Mouse (Mus musculus) heart, postnatal 0 days (tissue): ENCODE results near the gene Emp2. TPM values are rescaled to one million over a fixed set of nuclear protein-coding genes. Genes with fewer than 3 reads are reported as not detected.

Source experiments
- ATAC-seq: fragments of 200-750 bp; cut with Nextera tagmentation; 2 replicates; pipeline ENCODE4 v1.8.0; 2017; ENCODE audit warnings: low read depth, moderate number of reproducible peaks, moderate library complexity; ENCODE audit not compliant: insufficient read depth
- DNase-seq: peaks from one replicate; pipeline ENCODE4 v3.0.0-alpha.2; 2016; ENCODE audit warnings: low spot score
- H3K27ac ChIP-seq: fragments of 300-500 bp; sonication (generic); 2 replicates; pipeline ENCODE4 v1.5.1; 2014; ENCODE audit warnings: low read depth, mild to moderate bottlenecking
- H3K27me3 ChIP-seq: fragments of 300-500 bp; sonication (generic); 2 replicates; pipeline ENCODE4 v1.6.1; 2014; ENCODE audit warnings: low read length, mixed read lengths; ENCODE audit not compliant: control insufficient read depth, insufficient read depth
- H3K36me3 ChIP-seq: fragments of 300-500 bp; sonication (generic); replicated peaks from 2 replicates; pipeline ENCODE4 v1.6.1; 2014; ENCODE audit warnings: low read length, mixed read lengths; ENCODE audit not compliant: control insufficient read depth, insufficient read depth
- H3K4me1 ChIP-seq: fragments of 300-500 bp; sonication (generic); 2 replicates; pipeline ENCODE4 v1.6.1; 2014; ENCODE audit warnings: antibody characterized with exemption; ENCODE audit not compliant: control insufficient read depth, insufficient read depth
- H3K4me2 ChIP-seq: fragments of 300-500 bp; sonication (generic); 2 replicates; pipeline ENCODE4 v1.6.1; 2014; ENCODE audit warnings: low read depth, mild to moderate bottlenecking, low read length, moderate library complexity
- H3K4me3 ChIP-seq: fragments of 300-500 bp; sonication (generic); 2 replicates; pipeline ENCODE4 v1.5.1; 2014; ENCODE audit warnings: low read depth, low read length
- H3K9ac ChIP-seq: fragments of 300-500 bp; sonication (generic); replicated peaks from 2 replicates; pipeline ENCODE4 v1.6.1; 2014; ENCODE audit warnings: low read depth, low read length, mixed read lengths
- H3K9me3 ChIP-seq: fragments of 300-500 bp; sonication (generic); replicated peaks from 2 replicates; pipeline ENCODE4 v1.6.1; 2016; ENCODE audit warnings: low read length; ENCODE audit not compliant: control insufficient read depth
- CTCF ChIP-seq: IDR thresholded peaks from 2 replicates; pipeline ENCODE4 v1.5.1; 2016; ENCODE audit warnings: antibody characterized with exemption, control low read depth, low read depth
- EP300 ChIP-seq: IDR thresholded peaks from 2 replicates; pipeline ENCODE4 v1.6.1; 2016; ENCODE audit warnings: antibody characterized with exemption, low read depth
- WGBS: fragments of 180-500 bp; shearing (Covaris S2); extraction: QIAGEN DNeasy Blood & Tissue Kit; methylation state at CpG from one replicate; pipeline ENCODE4 v1.1.7; 2014; 5-methylcytosine and 5-hydroxymethylcytosine counted together
- polyA plus RNA-seq: library from polyadenylated mRNA; unstranded; fragments of >200 nt; fragmentation: Nextera tagmentation; extraction: Ambion mirVana; gene quantifications from 2 replicates; pipeline ENCODE4 v1.2.1, GENCODE M21; 2015
- total RNA-seq: library from RNA; depleted of rRNA; stranded (reverse); fragments of >200 nt; gene quantifications from 2 replicates; pipeline ENCODE4 v1.2.3, GENCODE M21; 2014; ENCODE audit warnings: low replicate concordance; rRNA removed

Gene Emp2
- total RNA-seq: 43.4 and 56.7 TPM in 2 replicates
- polyA plus RNA-seq: 25.5 and 25.7 TPM in 2 replicates

GRCm38 (mm10) chr16:10313646-10314088, at the start of gene Emp2:
Gene Emp2 (minus strand): TSS chr16:10313968.
- H3K9me3 ChIP-seq: no peaks in the 10 kb centered on the region
- DNase-seq: peak; percentile 69

GRCm38 (mm10) chr16:10363061-10363460, 49.3 kb upstream of the Emp2 start:
- no peak overlapping the region for H3K27ac ChIP-seq
- TF ChIP-seq CTCF: no peak
- TF ChIP-seq EP300: no peak
- H3K4me2 ChIP-seq: no peak overlapping the region
- WGBS: 62% methylated on average over 1 of the region's 1 CpGs
- no peak for DNase-seq
- H3K36me3 ChIP-seq: no peaks in the 10 kb centered on the region
- H3K27me3 ChIP-seq: no peaks in the 10 kb centered on the region
- no peak for ATAC-seq
- 0 out of 2 replicates have a peak, but pooled peaks cover 2% of the 10 kb centered on the region for H3K4me1 ChIP-seq
- no peaks in the 10 kb centered on the region for H3K9me3 ChIP-seq
- no peak overlapping the region for H3K9ac ChIP-seq
- H3K4me3 ChIP-seq: no peak overlapping the region

More at GRCm38 (mm10) chr16:10313646-10314088, at the start of gene Emp2:
- peak; percentile 87 for ATAC-seq
- Histone ChIP-seq H3K4me3 (peak within 1 kb of the TSS; percentile 74), H3K36me3 (no peaks in the 10 kb centered on the region), H3K27ac (peak within 1 kb of the TSS; percentile 87), H3K4me2 (peak within 1 kb of the TSS; percentile 89), H3K9ac (peak within 1 kb of the TSS; percentile 80), H3K27me3 (no peaks in the 10 kb centered on the region), H3K4me1 (peaks cover 25% of the 10 kb centered on the region)
- 1% methylated on average over 35 of the region's 40 CpGs for WGBS
- TF ChIP-seq CTCF: no peak
- no peak for TF ChIP-seq EP300

GRCm38 (mm10) chr16:10359241-10359640, 45.5 kb upstream of the Emp2 start:
- no peak for DNase-seq
- H3K9me3 ChIP-seq: no peaks in the 10 kb centered on the region
- H3K4me2 ChIP-seq: no peak overlapping the region
- H3K36me3 ChIP-seq: no peaks in the 10 kb centered on the region
- ATAC-seq: no peak
- H3K9ac ChIP-seq: no peak overlapping the region
- no peaks in the 10 kb centered on the region for H3K27me3 ChIP-seq
- peaks cover 19% of the 10 kb centered on the region for H3K4me1 ChIP-seq
- H3K4me3 ChIP-seq: no peak overlapping the region
- H3K27ac ChIP-seq: no peak overlapping the region
- TF ChIP-seq CTCF: no peak
- no peak for TF ChIP-seq EP300
- 82% methylated on average over 6 of the region's 6 CpGs for WGBS

- H3K4me1 ChIP-seq: peaks cover 19% of the 10 kb centered on the region
- no peaks in the 10 kb centered on the region for H3K27me3 ChIP-seq
- peak; percentile 68 for ATAC-seq
- H3K4me3 ChIP-seq: no peak overlapping the region
- WGBS: 25% methylated on average over 30 of the region's 30 CpGs
- no peaks in the 10 kb centered on the region for H3K36me3 ChIP-seq
- peak overlapping the region; percentile 21 for H3K4me2 ChIP-seq
- DNase-seq: peak; percentile 40
- TF ChIP-seq CTCF (no peak), EP300 (no peak)
- H3K27ac ChIP-seq: no peak overlapping the region
- no peaks in the 10 kb centered on the region for H3K9me3 ChIP-seq
- no peak overlapping the region for H3K9ac ChIP-seq
Measured at GRCm38 (mm10) chr16:10358010-10358934, 44.5 kb upstream of the Emp2 start.

- Histone ChIP-seq H3K4me3 (no peak overlapping the region), H3K9ac (no peak overlapping the region), H3K4me1 (peaks cover 22% of the 10 kb centered on the region), H3K27ac (peak overlapping the region; percentile 66), H3K36me3 (no peaks in the 10 kb centered on the region), H3K9me3 (no peaks in the 10 kb centered on the region), H3K4me2 (no peak overlapping the region), H3K27me3 (no peaks in the 10 kb centered on the region)
- DNase-seq: peak; percentile 67
- TF ChIP-seq CTCF (no peak), EP300 (no peak)
- ATAC-seq: peak; percentile 37
Measured at GRCm38 (mm10) chr16:10355004-10355403, 41.2 kb upstream of the Emp2 start.
